Mouse (Mus musculus): ENCODE results near the gene Cyth2.

- TF ChIP-seq POLR2A (IDR thresholded peaks at IDR 0.05; ENCODE audit: borderline replicate concordance, low read depth, low read length) = no peak
- no peak for TF ChIP-seq CTCF (IDR thresholded peaks at IDR 0.05; ENCODE audit: low read depth, low read length)
These were observed 54.2 kb downstream of the Cyth2 start for GRCm38 (mm10) chr7:45760151-45760550.
